Mouse (Mus musculus) heart, adult 18-20 months (tissue): ENCODE data around the gene Vkorc1l1. TPM values are rescaled to one million over a fixed set of nuclear protein-coding genes. Genes with fewer than 3 reads are reported as not detected.

ENCODE experiments used
- total RNA-seq, 2 experiments: library from RNA; stranded (reverse); gene quantifications; 2 replicates each; pipeline ENCODE4 v1.2.3; 2021

The Vkorc1l1 gene
- total RNA-seq, 2 experiments from 2014 or later: 14.6 to 18.4 TPM

Other genes with a start within 250 kb of the Vkorc1l1 start
- not detected for gene Sept14, start 233.5 kb upstream of the Vkorc1l1 start, total RNA-seq
- 10 to 100 TPM; 87.6 to 91.5 TPM for gene Mrps17, start 226.5 kb upstream of the Vkorc1l1 start, total RNA-seq
- gene Nipsnap2, start 216.9 kb upstream of the Vkorc1l1 start, total RNA-seq: 100 to 1,000 TPM; 843 to 897 TPM
- gene Psph, start 154.5 kb upstream of the Vkorc1l1 start, total RNA-seq: 10 to 100 TPM in 1 of 2 experiments, 1 to 10 TPM in 1; 8.9 to 10.7 TPM
- gene Sumf2, start 95.0 kb upstream of the Vkorc1l1 start, total RNA-seq: 10 to 100 TPM; 10.3 to 11.9 TPM
- gene Chchd2, start 54.5 kb upstream of the Vkorc1l1 start, total RNA-seq: 1,000 to 10,000 TPM; 1,175 to 1,318 TPM
- under 1 TPM; 0.46 to 0.69 TPM for gene Zbed5, start 46.2 kb upstream of the Vkorc1l1 start, total RNA-seq
- gene Phkg1, start 43.4 kb upstream of the Vkorc1l1 start, total RNA-seq: 10 to 100 TPM; 14.3 to 14.7 TPM
- 1 to 10 TPM in 1 of 2 experiments, under 1 TPM in 1; 0.45 to 1.1 TPM for gene Nupr1l, start 33.4 kb upstream of the Vkorc1l1 start, total RNA-seq
- gene Gusb, start 61.1 kb downstream of the Vkorc1l1 start, total RNA-seq: 10 to 100 TPM; 14.1 TPM
- 1 to 10 TPM; 4.6 to 5.0 TPM for gene Asl, start 87.3 kb downstream of the Vkorc1l1 start, total RNA-seq
- gene Crcp, start 87.3 kb downstream of the Vkorc1l1 start, total RNA-seq: 10 to 100 TPM; 13.8 to 14.8 TPM
- gene Tpst1, start 131.4 kb downstream of the Vkorc1l1 start, total RNA-seq: 1 to 10 TPM; 6.9 to 8.3 TPM
- gene Kctd7, start 202.9 kb downstream of the Vkorc1l1 start, total RNA-seq: 1 to 10 TPM; 1.9 to 3.0 TPM
- gene Rabgef1, start 229.8 kb downstream of the Vkorc1l1 start, total RNA-seq: 10 to 100 TPM; 23.4 to 24.9 TPM